Mouse (Mus musculus) megakaryocyte-erythroid progenitor cell, adult 5-6 weeks (primary cell): Measurements from ENCODE around the gene Naf1. TPM values are rescaled to one million over a fixed set of nuclear protein-coding genes. Genes with fewer than 3 reads are reported as not detected.

Experiments used
- ATAC-seq: replicated peaks from 2 replicates; pipeline ENCODE4 v1.8.0; 2016; ENCODE audit warnings: mild to moderate bottlenecking, inconsistent platforms; ENCODE audit not compliant: severe bottlenecking, poor library complexity, low FRiP score, low TSS enrichment
- total RNA-seq, 2 experiments: library from RNA; stranded (forward) in 1 of 2; stranded (reverse) in 1 of 2; fragments of 200-1000, 215-1000 nt in 1 of 2; fragments of >200 nt in 1 of 2; fragmentation: Nextera tagmentation in 1 of 2; gene quantifications; 2 replicates each; pipeline ENCODE4 v1.2.3; 2014 to 2017

The Naf1 gene
- total RNA-seq (2014; fragmentation: Nextera tagmentation) = 36.3 and 38.5 TPM in 2 replicates
- 13.6 and 13.9 TPM in 2 replicates for total RNA-seq (2017)

GRCm38 (mm10) chr8:66860023-66860422 lies at the start of gene Naf1:
Gene Naf1 (plus strand): TSS chr8:66860217.
- peak; percentile 97 for ATAC-seq

- peak; percentile 51 for ATAC-seq
Measured at GRCm38 (mm10) chr8:66860921-66861588, 1.0 kb downstream of the Naf1 start.

- ATAC-seq = peak; percentile 9; the same call in 1 of the 2 replicates
Measured at GRCm38 (mm10) chr8:66861589-66862500, 1.8 kb downstream of the Naf1 start.

- no peak for ATAC-seq
Measured at GRCm38 (mm10) chr8:66863761-66864160, 3.7 kb downstream of the Naf1 start.

GRCm38 (mm10) chr8:66865120-66865519 lies 5.1 kb downstream of the Naf1 start:
- ATAC-seq = no peak

GRCm38 (mm10) chr8:66867679-66868078 lies 7.7 kb downstream of the Naf1 start:
- no peak for ATAC-seq

GRCm38 (mm10) chr8:66869211-66869932 lies 9.4 kb downstream of the Naf1 start:
- ATAC-seq = no peak

GRCm38 (mm10) chr8:66883866-66884265 lies 23.8 kb downstream of the Naf1 start:
- ATAC-seq = no peak

- peak; percentile 77 for ATAC-seq
Measured at GRCm38 (mm10) chr8:66891879-66892278, 31.9 kb downstream of the Naf1 start.

- no peak for ATAC-seq
Measured at GRCm38 (mm10) chr8:66905000-66905399, 45.0 kb downstream of the Naf1 start.

GRCm38 (mm10) chr8:66905557-66905956 lies 45.5 kb downstream of the Naf1 start:
- no peak for ATAC-seq

GRCm38 (mm10) chr8:66906116-66906515 lies 46.1 kb downstream of the Naf1 start:
- ATAC-seq = no peak

GRCm38 (mm10) chr8:66910684-66911083 lies 50.7 kb downstream of the Naf1 start:
- ATAC-seq = no peak

- ATAC-seq = peak; percentile 93
Measured at GRCm38 (mm10) chr8:66913616-66914536, 53.9 kb downstream of the Naf1 start.

- ATAC-seq = no peak
Measured at GRCm38 (mm10) chr8:66916056-66916455, 56.0 kb downstream of the Naf1 start.

GRCm38 (mm10) chr8:66917695-66918467 lies 57.9 kb downstream of the Naf1 start:
- ATAC-seq = no peak

GRCm38 (mm10) chr8:66918471-66918870 lies 58.5 kb downstream of the Naf1 start:
- ATAC-seq = no peak

GRCm38 (mm10) chr8:66933746-66934145 lies 73.7 kb downstream of the Naf1 start:
- ATAC-seq = no peak
